Mouse (Mus musculus) limb, embryonic 14.5 days (tissue): ENCODE measurements around the gene Mthfs. TPM values are rescaled to one million over a fixed set of nuclear protein-coding genes. Genes with fewer than 3 reads are reported as not detected.
"Not testable (repeated sequence)": the region's sequence is repeated elsewhere in the genome, so short reads cannot be mapped to it uniquely, and the experiment has no call there.

Experiments used
- ATAC-seq: fragments of 200-750 bp; cut with Nextera tagmentation; 2 replicates; pipeline ENCODE4 v1.8.0; 2017; ENCODE audit warnings: low read depth, moderate number of reproducible peaks, moderate TSS enrichment; ENCODE audit not compliant: low FRiP score
- DNase-seq: peaks from one replicate; pipeline ENCODE4 v3.0.0-alpha.2; 2015; ENCODE audit warnings: low spot score
- H3K27ac ChIP-seq: fragments of 300-500 bp; sonication (generic); replicated peaks from 2 replicates; pipeline ENCODE4 v1.5.1; 2014; ENCODE audit warnings: low read depth, mild to moderate bottlenecking, low read length, moderate library complexity, mixed read lengths
- H3K27me3 ChIP-seq: fragments of 300-500 bp; sonication (generic); 2 replicates; pipeline ENCODE4 v1.6.1; 2014; ENCODE audit warnings: low read length, mixed read lengths; ENCODE audit not compliant: control insufficient read depth, insufficient read depth
- H3K36me3 ChIP-seq: fragments of 300-500 bp; sonication (generic); 2 replicates; pipeline ENCODE4 v1.6.1; 2014; ENCODE audit warnings: mild to moderate bottlenecking, low read length, moderate library complexity, mixed read lengths; ENCODE audit not compliant: control insufficient read depth, insufficient read depth
- H3K4me1 ChIP-seq: fragments of 300-500 bp; sonication (generic); 2 replicates; pipeline ENCODE4 v1.6.1; 2014; ENCODE audit warnings: antibody characterized with exemption, low read length, mixed read lengths; ENCODE audit not compliant: control insufficient read depth, insufficient read depth
- H3K4me2 ChIP-seq: fragments of 300-500 bp; sonication (generic); replicated peaks from 2 replicates; pipeline ENCODE4 v1.6.1; 2014; ENCODE audit warnings: low read depth, mild to moderate bottlenecking, low read length, moderate library complexity; ENCODE audit not compliant: severe bottlenecking
- H3K4me3 ChIP-seq: fragments of 300-500 bp; sonication (generic); replicated peaks from 2 replicates; pipeline ENCODE4 v1.5.1; 2014; ENCODE audit warnings: low read length
- H3K9ac ChIP-seq: fragments of 300-500 bp; sonication (generic); 2 replicates; pipeline ENCODE4 v1.6.1; 2014; ENCODE audit warnings: mild to moderate bottlenecking, low read depth, low read length, moderate library complexity; ENCODE audit not compliant: severe bottlenecking
- H3K9me3 ChIP-seq: fragments of 300-500 bp; sonication (generic); 2 replicates; pipeline ENCODE4 v1.6.1; 2016; ENCODE audit warnings: low read length; ENCODE audit not compliant: control insufficient read depth
- WGBS: fragments of 180-500 bp; shearing (Covaris S2); extraction: QIAGEN DNeasy Blood & Tissue Kit; methylation state at CpG from one replicate; pipeline ENCODE4 v1.1.7; 2014; 5-methylcytosine and 5-hydroxymethylcytosine counted together
- polyA plus RNA-seq, 2 experiments: library from polyadenylated mRNA; depleted of rRNA in 1 of 2; stranded (reverse) in 1 of 2; unstranded in 1 of 2; fragments of >200 nt; fragmentation: Nextera tagmentation in 1 of 2; extraction: Ambion mirVana in 1 of 2; gene quantifications; 2 replicates each; pipeline versions ENCODE4 v1.2.1 to v1.2.3; 2012 to 2014

Gene Mthfs
- polyA plus RNA-seq, 2 experiments: 20.1 to 28.2 TPM

DNA sequence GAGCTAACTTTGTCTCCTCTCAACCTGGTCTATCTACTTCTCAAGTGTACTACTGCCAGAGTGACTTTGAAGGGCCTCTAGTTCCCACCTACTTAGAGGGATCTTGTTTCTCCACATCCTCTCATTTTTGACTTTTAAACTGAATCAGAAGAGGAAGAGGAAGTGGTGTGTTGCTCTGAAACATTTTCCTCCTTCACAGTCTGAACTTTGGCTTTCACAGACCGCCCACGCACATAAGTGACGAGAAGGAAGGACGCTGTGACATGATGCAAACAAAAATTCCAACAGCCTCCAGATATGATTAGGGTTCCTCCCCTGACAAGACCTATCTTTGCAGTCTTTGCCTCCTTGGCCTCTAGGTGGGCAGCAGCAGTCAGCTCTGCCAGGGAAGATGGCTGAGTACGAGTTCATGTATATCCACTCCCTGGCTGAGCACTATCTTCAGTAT is 11.5 kb upstream of the Mthfs start, which contains the start of the genes Bcl2a1b and Gm29094:
TSS of gene Bcl2a1b (plus strand) at position 241 of the 448 bp plus-strand sequence.
TSS of gene Gm29094 (plus strand) at position 411 of the 448 bp plus-strand sequence.
- ATAC-seq: not testable (repeated sequence)

GRCm38 (mm10) chr9:89202256-89202655 is 8.2 kb upstream of the Mthfs start:
- not testable (repeated sequence) for H3K4me2 ChIP-seq, H3K9ac ChIP-seq, H3K9me3 ChIP-seq, ATAC-seq, H3K4me1 ChIP-seq, H3K27ac ChIP-seq, H3K27me3 ChIP-seq, H3K36me3 ChIP-seq, H3K4me3 ChIP-seq, DNase-seq

More for the DNA sequence above, 11.5 kb upstream of the Mthfs start, which contains the start of the genes Bcl2a1b and Gm29094:
- not testable (repeated sequence) for DNase-seq, H3K27ac ChIP-seq, H3K4me2 ChIP-seq, H3K4me3 ChIP-seq, H3K9me3 ChIP-seq, H3K4me1 ChIP-seq, H3K27me3 ChIP-seq, H3K9ac ChIP-seq, H3K36me3 ChIP-seq
- WGBS: 89% methylated on average over 5 of the region's 5 CpGs

DNA sequence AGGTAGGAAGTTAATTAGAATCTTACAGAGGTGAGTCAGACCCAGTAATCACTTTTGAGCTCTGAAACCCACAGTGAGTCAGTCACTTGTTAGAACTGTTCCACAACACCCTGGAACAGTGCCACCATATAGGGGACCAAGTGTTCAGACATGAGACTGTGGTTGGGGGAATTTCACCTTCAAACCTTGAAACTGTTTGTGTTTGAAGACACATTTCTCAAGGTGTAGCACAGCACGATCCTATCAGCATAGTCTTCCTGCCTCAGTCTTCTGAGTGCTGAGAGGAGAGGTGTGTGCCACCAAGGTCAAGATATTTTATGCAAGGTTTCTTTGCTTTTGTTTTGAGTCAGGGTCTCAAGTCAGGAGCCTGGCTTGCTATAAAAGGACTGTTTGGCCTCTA is 1.5 kb upstream of the Mthfs start:
- H3K9ac ChIP-seq, DNase-seq, H3K36me3 ChIP-seq, H3K27ac ChIP-seq, H3K27me3 ChIP-seq, ATAC-seq, H3K4me2 ChIP-seq, H3K4me3 ChIP-seq, H3K4me1 ChIP-seq, H3K9me3 ChIP-seq: not testable (repeated sequence)
- 71% methylated on average over 1 of the region's 1 CpGs for WGBS

- peak overlapping the region; percentile 31 for H3K4me3 ChIP-seq
- H3K27ac ChIP-seq: peak overlapping the region; percentile 68; the same call in 1 of the 2 replicates
- H3K9ac ChIP-seq: peak overlapping the region; percentile 36; the same call in 1 of the 2 replicates
- WGBS: 8% methylated on average over 7 of the region's 44 CpGs
- H3K4me2 ChIP-seq: peak overlapping the region; percentile 45
- DNase-seq: peak; percentile 4
- H3K36me3 ChIP-seq, H3K9me3 ChIP-seq, H3K27me3 ChIP-seq, H3K4me1 ChIP-seq: not testable (repeated sequence)
- peak; percentile 94 for ATAC-seq
Measured at GRCm38 (mm10) chr9:89211065-89211858, 786 bp downstream of the Mthfs start.

DNA sequence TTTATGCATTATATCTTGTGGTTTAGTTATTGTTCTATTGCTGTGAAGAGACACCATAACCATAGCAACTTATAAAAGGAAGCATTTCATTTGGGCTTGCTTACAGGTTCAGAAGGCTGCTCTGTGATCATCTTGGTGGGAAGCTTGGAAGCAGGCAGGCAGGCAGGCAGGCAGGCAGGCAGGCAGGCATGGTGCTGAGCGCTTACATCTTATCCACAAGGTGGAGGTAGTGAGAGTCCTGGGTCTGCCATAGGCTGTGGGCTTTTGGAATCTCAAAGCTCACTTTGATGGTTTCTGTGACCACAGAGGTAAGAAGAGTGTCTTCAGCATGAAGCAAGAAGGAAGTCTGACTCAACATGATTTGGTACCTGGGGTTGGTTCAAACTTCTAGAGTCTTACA is 2.0 kb downstream of the Mthfs start:
- not testable (repeated sequence) for DNase-seq

DNA sequence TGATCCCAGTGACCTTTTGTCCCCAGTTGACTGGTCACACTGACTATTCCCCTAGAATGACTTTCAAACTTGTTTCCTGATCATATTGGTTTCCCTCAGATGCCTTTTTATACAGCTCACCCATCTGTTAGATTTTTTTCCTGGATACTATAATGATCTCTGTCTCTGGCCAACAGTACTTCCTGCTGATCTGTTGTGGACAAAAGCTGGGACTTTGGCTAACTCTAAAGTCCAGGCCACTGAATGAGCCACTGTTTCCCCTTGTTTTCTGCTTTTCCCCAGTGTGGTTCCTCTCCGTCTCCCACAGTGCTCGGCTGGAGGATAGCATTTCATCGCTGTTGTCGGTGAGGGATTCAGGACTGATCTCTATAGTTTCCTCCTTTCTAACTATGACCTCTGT is 7.7 kb downstream of the Mthfs start:
- ATAC-seq, H3K4me3 ChIP-seq, DNase-seq, H3K27me3 ChIP-seq, H3K4me2 ChIP-seq, H3K9me3 ChIP-seq, H3K27ac ChIP-seq, H3K36me3 ChIP-seq, H3K9ac ChIP-seq, H3K4me1 ChIP-seq: not testable (repeated sequence)
- 85% methylated on average over 4 of the region's 4 CpGs for WGBS

More for the DNA sequence above, 2.0 kb downstream of the Mthfs start:
- H3K27me3 ChIP-seq, H3K4me3 ChIP-seq, H3K27ac ChIP-seq, H3K9ac ChIP-seq, H3K36me3 ChIP-seq, ATAC-seq, H3K4me1 ChIP-seq, H3K4me2 ChIP-seq, H3K9me3 ChIP-seq: not testable (repeated sequence)
- WGBS: 33% methylated on average over 1 of the region's 1 CpGs

- H3K27ac ChIP-seq, H3K36me3 ChIP-seq, H3K27me3 ChIP-seq, H3K4me1 ChIP-seq, H3K9me3 ChIP-seq, DNase-seq, H3K4me2 ChIP-seq, H3K9ac ChIP-seq, H3K4me3 ChIP-seq, ATAC-seq: not testable (repeated sequence)
- 86% methylated on average over 3 of the region's 4 CpGs for WGBS
Measured at GRCm38 (mm10) chr9:89219668-89220067, 9.2 kb downstream of the Mthfs start.

DNA sequence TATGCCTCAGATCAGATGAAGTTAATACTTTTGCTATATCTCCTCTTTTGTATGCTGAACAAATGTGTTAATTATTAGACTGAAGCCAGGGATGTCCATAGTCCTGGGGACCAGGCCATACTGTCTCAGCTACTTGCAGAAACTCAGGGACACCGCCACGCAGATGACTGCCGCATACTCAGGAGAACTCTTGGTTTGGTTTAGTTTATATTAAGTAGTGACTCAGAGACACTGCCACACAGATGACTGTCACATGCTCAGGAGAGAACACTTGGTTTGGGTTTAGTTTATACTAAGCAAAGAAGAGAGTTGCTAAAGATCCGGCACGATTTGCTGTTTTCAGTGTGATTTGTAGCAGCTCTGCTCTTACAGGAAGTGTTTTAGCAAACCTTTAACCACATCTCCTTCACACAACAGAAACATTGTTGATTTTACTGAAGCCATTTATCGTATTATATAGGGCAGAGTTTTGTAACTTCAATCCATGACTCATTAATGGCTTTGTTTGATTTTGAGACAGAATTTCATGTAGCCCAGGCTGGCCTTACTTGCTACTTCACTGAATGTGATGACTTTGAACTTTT is 10.3 kb downstream of the Mthfs start:
- not testable (repeated sequence) for H3K9me3 ChIP-seq, H3K27me3 ChIP-seq, H3K9ac ChIP-seq, H3K4me3 ChIP-seq, H3K36me3 ChIP-seq, ATAC-seq, DNase-seq, H3K4me2 ChIP-seq, H3K27ac ChIP-seq, H3K4me1 ChIP-seq
- WGBS: 91% methylated on average over 6 of the region's 6 CpGs
